Mouse (Mus musculus) adrenal gland, postnatal 25 days (tissue): ENCODE results near the gene Prss50. TPM values are rescaled to one million over a fixed set of nuclear protein-coding genes. Genes with fewer than 3 reads are reported as not detected.

Experiments used
- DNase-seq: peaks from one replicate; pipeline ENCODE4 v3.0.0; 2021; ENCODE audit warnings: mixed read lengths
- total RNA-seq: library from RNA; stranded (reverse); gene quantifications from 2 replicates; pipeline ENCODE4 v1.2.3, GENCODE M21; 2021

Prss50 gene
- total RNA-seq, 1 experiment from 2014 or later = not detected

DNA sequence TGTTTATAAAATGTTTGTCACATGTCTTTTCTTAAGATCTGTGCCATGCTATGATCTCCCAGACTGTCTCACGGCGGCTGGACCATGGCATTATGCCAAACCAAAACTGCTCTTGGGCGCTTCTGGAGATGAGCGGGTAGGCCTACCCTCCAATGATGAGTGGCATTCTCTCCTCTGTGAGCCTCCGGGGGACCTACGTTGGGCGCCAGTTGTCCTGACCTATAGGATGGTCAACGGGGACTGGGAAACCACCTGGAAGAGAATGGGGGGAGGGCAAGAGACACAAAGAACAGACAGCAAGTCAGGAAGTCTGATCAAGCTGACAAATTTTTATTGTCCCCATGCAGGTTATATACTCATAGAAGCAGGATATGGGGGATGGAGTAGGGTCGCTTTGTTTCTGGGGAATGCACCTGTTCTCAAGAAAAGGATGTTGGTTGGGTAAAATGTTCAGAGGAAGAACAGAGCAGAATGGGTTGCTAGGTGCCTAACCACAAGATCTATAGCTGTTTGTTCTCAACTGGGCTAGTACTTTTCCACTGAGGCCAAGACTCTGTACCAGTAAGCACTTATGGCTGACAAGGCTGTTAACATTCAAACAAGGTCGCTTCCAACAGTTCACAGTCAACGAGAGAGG, 49.6 kb downstream of the Prss50 start:
- no peak for DNase-seq

DNA sequence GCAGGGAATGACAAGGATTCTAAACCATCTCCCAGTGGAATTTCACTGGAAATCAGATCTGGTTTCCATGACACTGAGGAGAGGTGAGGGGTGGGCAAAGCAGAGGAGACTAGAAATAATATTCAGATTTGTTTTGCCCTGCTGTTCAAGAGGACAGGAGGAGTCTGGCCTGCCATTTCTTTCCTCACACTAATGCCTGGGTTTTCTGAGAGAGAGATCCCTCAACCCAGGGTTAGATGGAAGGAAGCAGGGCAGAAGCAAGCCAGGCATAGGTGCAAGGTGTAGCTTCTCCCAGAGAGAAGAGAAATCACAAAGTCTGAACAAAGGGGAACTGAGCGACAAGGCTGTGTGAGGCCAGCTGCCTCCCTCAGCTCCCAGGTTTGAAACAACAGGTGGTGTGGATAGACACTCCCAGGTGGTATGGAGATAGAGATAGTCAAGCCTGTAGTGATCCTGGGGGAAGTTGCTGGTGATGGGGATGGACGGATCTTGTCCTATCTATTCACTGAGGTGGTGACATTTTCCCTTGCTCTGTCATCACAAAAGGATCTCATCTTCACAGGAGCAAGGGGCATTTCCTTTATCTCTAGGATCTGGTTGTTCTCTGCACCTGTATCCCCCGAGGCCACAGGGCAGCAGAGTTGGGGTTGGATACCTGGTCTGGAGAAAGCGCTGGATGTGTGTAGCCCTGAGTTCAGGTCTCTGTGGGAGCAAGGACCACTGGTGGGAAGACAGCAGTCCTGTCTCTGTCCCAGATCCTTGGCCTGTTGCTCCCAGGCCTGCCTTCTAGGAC, 50.3 kb downstream of the Prss50 start:
- no peak for DNase-seq

DNA sequence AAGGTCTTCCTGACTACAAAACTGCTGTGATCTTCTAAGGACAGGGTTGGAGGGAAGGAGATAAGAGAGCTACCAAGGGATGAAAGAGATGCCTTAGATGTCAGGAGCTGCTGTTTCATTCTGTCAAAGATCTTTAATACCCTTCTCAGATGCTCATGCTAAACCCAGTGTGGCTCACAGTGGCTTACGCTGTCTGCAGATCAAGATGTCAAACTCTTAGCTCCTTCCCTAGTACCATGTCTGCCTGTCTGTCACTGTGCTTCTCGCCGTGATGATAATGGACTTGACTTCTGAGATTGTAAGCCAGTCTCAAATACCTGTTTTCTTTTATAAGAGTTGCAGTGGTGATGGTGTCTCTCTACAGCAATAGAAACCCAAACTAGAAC, 50.9 kb downstream of the Prss50 start:
- no peak for DNase-seq

DNA sequence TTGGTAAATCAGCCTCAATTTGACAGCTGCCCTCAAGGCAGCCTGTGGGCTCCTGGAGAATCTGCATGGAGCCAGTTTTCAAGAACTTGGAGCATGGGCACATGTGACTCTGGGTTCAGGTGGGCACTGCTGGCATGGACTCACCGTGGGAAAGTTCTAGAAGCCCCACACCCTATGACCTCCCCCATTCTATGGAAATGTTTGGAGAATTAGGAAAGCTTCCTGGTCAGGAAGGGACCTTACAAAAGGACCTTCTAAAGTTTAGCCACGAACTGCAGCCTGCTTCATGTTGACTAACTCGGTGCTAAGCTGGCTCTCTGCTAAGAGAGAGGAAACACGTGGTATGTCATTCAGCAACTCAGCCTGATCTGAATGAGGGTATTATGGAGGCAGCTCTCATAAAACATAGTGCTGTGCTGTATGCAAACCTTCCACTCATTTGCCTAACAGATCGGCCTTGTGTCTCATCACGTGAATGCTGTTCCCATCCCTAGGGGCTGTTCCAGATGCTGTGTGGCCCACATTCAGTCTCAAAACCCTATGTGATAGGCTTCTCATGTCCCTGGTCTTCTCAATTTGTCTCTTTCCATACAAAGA, 51.7 kb downstream of the Prss50 start:
- no peak for DNase-seq

Other genes starting within 250 kb of the Prss50 start
- gene Nradd, start 233.5 kb upstream of the Prss50 start, total RNA-seq = 18.5 and 20.9 TPM in 2 replicates
- 7.9 and 10.1 TPM in 2 replicates for gene Nbeal2, start 203.8 kb upstream of the Prss50 start, total RNA-seq
- 64.0 and 69.5 TPM in 2 replicates for gene Ccdc12, start 201.5 kb upstream of the Prss50 start, total RNA-seq
- gene Myl3, start 116.1 kb upstream of the Prss50 start, total RNA-seq = 1.2 TPM in 1 of 2 replicates, not detected in the other
- gene Pth1r, start 110.8 kb upstream of the Prss50 start, total RNA-seq = 8.0 and 9.7 TPM in 2 replicates
- not detected in 2 replicates for gene Prss42, start 59.8 kb upstream of the Prss50 start, total RNA-seq
- not detected in 2 replicates for gene Prss44, start 44.0 kb upstream of the Prss50 start, total RNA-seq
- gene Prss43, start 31.3 kb upstream of the Prss50 start, total RNA-seq = not detected in 2 replicates
- not detected in 2 replicates for gene Prss45, start 23.4 kb upstream of the Prss50 start, total RNA-seq
- not detected in 2 replicates for gene Prss46, start 13.5 kb upstream of the Prss50 start, total RNA-seq
- gene Als2cl, start 21.9 kb downstream of the Prss50 start, total RNA-seq = 19.7 and 22.1 TPM in 2 replicates
- gene Tmie, start 22.1 kb downstream of the Prss50 start, total RNA-seq = 2.0 and 2.3 TPM in 2 replicates
- gene Fam240a, start 58.9 kb downstream of the Prss50 start, total RNA-seq = not detected in 2 replicates
- gene Tdgf1, start 88.2 kb downstream of the Prss50 start, total RNA-seq = not detected in 2 replicates
- 8.9 and 10.5 TPM in 2 replicates for gene Lrrc2, start 93.6 kb downstream of the Prss50 start, total RNA-seq
- gene Rtp3, start 132.6 kb downstream of the Prss50 start, total RNA-seq = 3.0 and 4.8 TPM in 2 replicates
- gene Ltf, start 161.3 kb downstream of the Prss50 start, total RNA-seq = 0.49 and 2.4 TPM in 2 replicates
- 4.2 and 4.5 TPM in 2 replicates for gene Ccrl2, start 199.6 kb downstream of the Prss50 start, total RNA-seq